ENCODE assay signal across 15 mouse cellular contexts in genomic region chr17:7245078-7245477, GRCm38 (mm10).
DNase-seq lines count a peak whose midpoint lies in the region; ATAC-seq and TF ChIP-seq lines count a peak whose summit lies in the region.
"Had no signal": no experiment of that assay in that cellular context is flagged by ENCODE, and none has a peak within 500 bp of the region (broad histone marks: within the 10 kb centered on the region; RNA-seq: fewer than 3 reads in every experiment).

No protein-coding gene starts in this region.

- no peaks in the 10 kb centered on the region for H3K9me3 ChIP-seq in heart, embryonic 16.5 days (replicated peaks; ENCODE audit: control insufficient read depth, low read length)
- H3K9me3 ChIP-seq in heart, embryonic 10.5 days: no peaks in the 10 kb centered on the region
- H3K9me3 ChIP-seq: limb, embryonic 13.5 days; midbrain, embryonic 10.5 days; stomach, embryonic 15.5 days had no signal

- no peak for TF ChIP-seq POLR2A in lung, adult 2 months (IDR thresholded peaks at IDR 0.05; ENCODE audit: borderline replicate concordance, extremely low read depth, low read depth, low read length)

- H3K4me1 ChIP-seq in heart, embryonic 16.5 days (ENCODE audit: control insufficient read depth, insufficient read depth, low read length): 0 out of 2 replicates have a peak, but pooled peaks cover 3% of the 10 kb centered on the region
- peaks cover 3% of the 10 kb centered on the region; the same call in 1 of the 2 replicates for H3K4me1 ChIP-seq in heart, embryonic 10.5 days
- no peaks in the 10 kb centered on the region for H3K4me1 ChIP-seq in lung, adult 2 months (ENCODE audit: control insufficient read depth, insufficient read depth, low read length)
- H3K4me1 ChIP-seq: limb, embryonic 13.5 days; stomach, embryonic 15.5 days had no signal

- H3K9ac ChIP-seq in heart, embryonic 16.5 days (ENCODE audit: low read length): no peak overlapping the region
- H3K9ac ChIP-seq: limb, embryonic 13.5 days; stomach, embryonic 15.5 days had no signal

- ATAC-seq in frontal cortex, adult (ENCODE audit: low TSS enrichment): 0 out of 2 replicates have a peak, but pooled peaks have one; percentile 31
- peak; percentile 45; the same call in 1 of the 2 replicates for ATAC-seq in heart, embryonic 16.5 days (replicated peaks; ENCODE audit: extremely low read depth, insufficient read depth, low FRiP score)
- ATAC-seq: hindbrain, embryonic 16.5 days had no signal

- DNase-seq in frontal cortex, postnatal 10 days (ENCODE audit: low spot score in 2 of 2): no peak
- DNase-seq in heart, embryonic 10.5 days (ENCODE audit: low spot score): no peak
- peak; percentile 25 for DNase-seq in lung, postnatal 10 days
- no peak for DNase-seq in lung, adult 2 months
- peak; percentile 30 for DNase-seq in heart, postnatal 4 days
- no peak for DNase-seq in embryo, embryonic 9.5 days (ENCODE audit: extremely low spot score)
- DNase-seq: B cell, adult 2 months; cerebellum, adult 18-20 months; thymus, postnatal 36 days had no signal

- H3K27ac ChIP-seq in heart, embryonic 16.5 days (ENCODE audit: low read length): no peak overlapping the region
- H3K27ac ChIP-seq in heart, embryonic 10.5 days: no peak overlapping the region
- H3K27ac ChIP-seq: limb, embryonic 13.5 days; midbrain, embryonic 10.5 days; stomach, embryonic 15.5 days had no signal

- H3K36me3 ChIP-seq in heart, embryonic 16.5 days (ENCODE audit: control insufficient read depth, insufficient read depth): 0 out of 2 replicates have a peak, but pooled peaks cover 2% of the 10 kb centered on the region
- peaks cover 39% of the 10 kb centered on the region for H3K36me3 ChIP-seq in heart, embryonic 10.5 days
- H3K36me3 ChIP-seq: limb, embryonic 13.5 days; stomach, embryonic 15.5 days had no signal

- H3K27me3 ChIP-seq in heart, embryonic 16.5 days (ENCODE audit: control insufficient read depth, insufficient read depth, low read length): no peaks in the 10 kb centered on the region
- no peaks in the 10 kb centered on the region for H3K27me3 ChIP-seq in heart, embryonic 10.5 days (ENCODE audit: insufficient read depth, poor library complexity, severe bottlenecking)
- H3K27me3 ChIP-seq: limb, embryonic 13.5 days; stomach, embryonic 15.5 days had no signal

- no peak overlapping the region for H3K4me2 ChIP-seq in heart, embryonic 16.5 days (ENCODE audit: low read depth, low read length)
- H3K4me2 ChIP-seq: limb, embryonic 13.5 days; stomach, embryonic 15.5 days had no signal

- no peak for TF ChIP-seq CTCF in lung, adult 2 months (IDR thresholded peaks at IDR 0.05; ENCODE audit: insufficient read depth, low read length)

- 72% methylated on average over 6 of the region's 6 CpGs for WGBS in heart, embryonic 16.5 days
- WGBS in heart, embryonic 10.5 days: 83% methylated on average over 6 of the region's 6 CpGs
- WGBS in lung, adult 2 months: 68% methylated on average over 6 of the region's 6 CpGs

- no peak overlapping the region for H3K4me3 ChIP-seq in heart, embryonic 16.5 days (ENCODE audit: low read length)
- no peak overlapping the region for H3K4me3 ChIP-seq in heart, embryonic 10.5 days
- no peak overlapping the region for H3K4me3 ChIP-seq in lung, adult 2 months (replicated peaks; ENCODE audit: extremely low read depth, low read depth, low read length)
- H3K4me3 ChIP-seq: limb, embryonic 13.5 days; midbrain, embryonic 10.5 days; stomach, embryonic 15.5 days had no signal

Comparison
In these comparisons a context has a peak if more than half of its experiments do, and no peak if none do; other contexts are left out.
1. DNase-seq: peak in lung, postnatal 10 days (single experiment) and heart, postnatal 4 days (single experiment); none in frontal cortex, postnatal 10 days (0 of 2), heart, embryonic 10.5 days (single experiment), lung, adult 2 months (single experiment) and embryo, embryonic 9.5 days (single experiment).